Mouse (Mus musculus) frontal cortex, postnatal 10 days (tissue): ENCODE data around the gene Gm42957.
"Not testable (repeated sequence)": the region's sequence is repeated elsewhere in the genome, so short reads cannot be mapped to it uniquely, and the experiment has no call there.

Source experiments
- DNase-seq, 2 experiments: peaks; one replicate each; pipeline ENCODE4 v3.0.0; 2022; ENCODE audit warnings: low spot score in 2 of 2, mixed read lengths in 1 of 2

The Gm42957 gene

DNA sequence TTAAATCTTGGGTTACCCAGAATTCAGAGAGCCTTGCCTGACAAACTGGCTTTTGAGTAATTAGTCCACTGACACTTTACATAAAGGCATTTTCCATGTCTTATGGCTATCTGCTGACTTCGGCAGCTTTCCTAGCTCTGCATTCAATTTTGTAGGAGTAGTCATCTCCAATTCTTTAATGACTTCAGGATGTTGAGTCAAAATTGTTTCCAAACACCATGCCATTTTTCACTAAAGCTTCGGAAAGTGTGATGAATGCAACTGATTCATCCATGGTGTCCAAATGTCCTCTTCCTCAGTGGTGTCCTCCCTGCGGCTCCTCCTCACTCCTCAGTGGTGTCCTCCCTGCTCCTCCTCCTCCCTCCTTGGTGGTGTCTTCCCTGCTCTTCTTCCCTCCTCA lies 17.3 kb upstream of the Gm42957 start:
- DNase-seq, result no peak

DNA sequence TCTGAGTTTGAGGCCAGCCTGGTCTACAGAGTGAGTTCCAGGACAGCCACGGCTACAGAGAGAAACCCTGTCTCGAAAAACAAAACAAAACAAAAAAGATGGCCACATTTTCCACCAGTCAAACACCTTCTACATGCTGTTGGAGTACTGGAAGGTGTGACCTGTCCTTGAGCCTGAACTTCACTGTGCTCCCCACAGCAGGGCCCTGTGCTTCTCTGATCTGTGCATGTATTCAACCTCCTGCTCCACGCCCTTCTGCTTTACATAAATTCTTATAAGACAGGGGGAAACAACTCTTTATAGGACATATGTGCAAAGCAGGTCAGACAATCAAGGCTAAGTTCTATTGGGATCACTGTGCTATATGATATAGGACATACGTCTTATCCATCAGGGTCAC lies 12.1 kb upstream of the Gm42957 start:
- DNase-seq, result no peak

DNA sequence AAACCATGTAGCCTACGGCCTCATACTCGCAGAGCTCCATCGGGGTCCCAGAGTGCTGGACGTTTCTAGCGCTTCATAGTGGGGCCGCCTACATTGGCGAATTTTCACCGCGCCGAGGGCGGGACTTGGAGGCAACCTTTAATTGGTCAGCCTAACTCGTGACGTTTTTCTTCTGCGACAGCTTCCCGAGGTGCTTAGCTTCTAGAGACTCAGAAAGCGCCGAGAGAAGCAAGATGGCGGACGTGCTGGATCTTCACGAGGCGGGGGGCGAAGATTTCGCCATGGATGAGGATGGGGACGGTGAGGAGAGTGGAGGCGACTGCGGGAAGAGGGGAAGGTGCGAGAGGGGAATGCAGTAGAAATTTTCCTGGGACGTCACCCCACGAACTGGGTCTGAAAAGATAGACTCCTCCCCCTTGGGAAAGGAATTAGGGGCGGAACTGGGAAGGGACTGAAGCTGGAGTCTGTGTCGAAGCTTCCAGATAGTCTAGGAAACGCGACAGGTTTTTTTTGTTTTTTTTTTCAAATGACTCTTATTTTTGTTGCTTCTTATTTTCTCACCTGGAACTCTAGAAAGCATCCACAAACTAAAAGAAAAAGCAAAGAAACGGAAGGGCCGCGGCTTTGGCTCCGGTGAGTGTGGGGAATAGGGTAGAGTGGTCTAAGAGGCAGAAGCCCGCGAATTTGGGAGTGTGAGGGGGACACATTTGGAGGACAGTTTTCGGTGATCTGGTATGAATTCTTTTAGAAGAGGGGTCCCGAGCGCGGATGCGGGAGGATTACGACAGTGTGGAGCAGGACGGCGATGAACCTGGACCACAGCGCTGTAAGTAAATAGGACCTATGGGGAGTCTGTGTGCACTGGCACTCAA lies 5.3 kb upstream of the Gm42957 start, which contains the start of gene Rbm8a:
Gene Rbm8a, plus strand, starts transcription at position 205 of the 872 bp plus-strand sequence.
- peak; percentile 93 to 96 for DNase-seq

DNA sequence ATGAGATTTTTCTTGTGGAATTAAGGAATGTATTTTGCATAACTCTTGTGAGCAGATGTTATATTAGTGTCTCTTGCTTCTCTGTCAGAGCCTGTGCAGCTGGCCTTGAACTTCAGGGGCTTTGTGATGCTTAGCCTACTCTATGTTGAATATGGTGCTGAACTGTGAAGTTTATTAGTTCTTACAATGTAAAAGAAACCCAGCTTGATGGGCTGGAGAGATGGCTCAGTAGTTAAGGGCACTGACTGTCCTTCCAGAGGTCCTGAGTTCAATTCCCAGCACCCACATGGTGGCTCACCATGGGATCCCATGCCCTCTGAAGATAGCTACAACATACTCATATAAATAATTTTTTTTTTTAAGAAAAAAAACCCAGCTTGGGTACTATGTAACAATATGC lies 3.2 kb upstream of the Gm42957 start:
- no peak for DNase-seq

DNA sequence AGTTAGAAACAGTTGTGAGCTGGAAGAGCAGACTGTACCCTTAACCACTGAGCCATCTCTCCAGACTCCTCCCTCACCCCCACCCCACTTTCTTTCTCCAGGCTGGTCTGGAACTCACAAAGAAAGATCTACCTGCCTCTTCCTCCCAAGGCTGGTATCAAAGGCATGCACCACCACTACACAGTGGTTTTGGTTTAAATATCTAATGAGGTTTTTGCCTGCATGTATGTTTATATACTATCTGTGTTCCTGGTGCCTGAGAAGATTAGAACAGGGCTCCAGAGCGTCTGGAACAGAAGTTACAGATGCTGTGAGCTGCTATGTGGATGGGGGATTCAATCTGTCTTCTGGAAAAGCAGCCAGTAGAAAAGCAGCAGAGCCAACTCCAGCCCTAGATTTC lies 1.3 kb upstream of the Gm42957 start:
- DNase-seq, result no peak

DNA sequence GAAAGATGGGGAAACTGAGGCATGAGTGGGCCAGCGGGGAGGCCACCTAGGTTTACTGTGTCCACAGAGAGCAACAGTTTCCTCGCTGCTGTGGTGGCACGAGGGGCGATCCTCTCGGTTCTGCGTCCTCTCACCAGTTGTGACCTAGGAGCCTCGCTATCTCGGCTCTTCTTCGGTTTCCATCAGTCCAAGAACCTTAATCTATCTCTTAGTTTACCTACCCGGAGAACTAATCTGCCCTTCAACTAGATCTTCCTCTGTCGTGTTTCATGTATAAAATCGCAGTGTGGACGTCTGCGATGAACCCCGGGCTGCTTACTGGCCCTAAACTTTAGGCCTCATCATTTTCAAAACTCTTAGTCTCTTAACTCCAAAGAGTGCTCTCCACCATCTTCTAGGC lies 632 bp downstream of the Gm42957 start:
- no peak for DNase-seq

DNA sequence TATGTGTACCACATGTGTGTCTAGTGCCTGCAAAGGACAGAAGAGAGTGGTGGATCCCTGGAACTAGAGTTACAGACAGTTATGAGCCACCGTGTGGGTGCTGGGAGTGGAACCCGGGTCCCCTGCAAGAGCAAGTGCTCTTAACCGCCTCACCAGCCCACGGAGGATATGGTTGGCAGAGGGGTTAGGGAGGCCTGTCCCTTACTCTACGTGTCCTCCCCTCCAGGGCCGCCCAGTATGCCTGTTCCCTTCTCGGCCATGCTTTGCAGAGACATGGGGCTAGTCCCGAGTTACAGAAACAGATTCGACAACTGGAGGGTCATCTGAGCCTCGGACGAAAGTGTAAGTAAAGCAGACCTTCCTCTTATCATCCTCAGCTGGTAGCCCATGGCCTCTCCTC lies 1.2 kb downstream of the Gm42957 start:
- DNase-seq, result peak in 1 of 2 experiments; percentile 20

DNA sequence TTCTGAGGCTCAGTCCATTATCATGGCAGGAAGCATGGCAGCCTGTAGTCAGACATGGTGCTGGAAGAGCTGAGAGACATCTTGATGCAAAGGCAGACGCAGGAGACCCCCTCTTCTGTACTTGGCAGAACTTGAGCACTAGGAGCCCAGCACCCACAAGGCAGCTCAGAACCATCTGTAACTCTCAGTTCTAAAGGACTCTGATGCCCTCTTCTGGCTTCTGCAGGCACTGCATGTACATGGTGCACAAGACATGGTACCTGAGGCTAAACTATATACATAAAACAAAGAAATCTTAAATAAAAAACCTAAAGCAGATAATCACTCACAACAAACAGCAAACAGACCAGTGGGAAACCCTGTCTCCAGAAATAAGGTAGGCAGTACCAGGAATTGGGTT lies 3.9 kb downstream of the Gm42957 start:
- peak in 1 of 2 experiments; percentile 28 for DNase-seq

DNA sequence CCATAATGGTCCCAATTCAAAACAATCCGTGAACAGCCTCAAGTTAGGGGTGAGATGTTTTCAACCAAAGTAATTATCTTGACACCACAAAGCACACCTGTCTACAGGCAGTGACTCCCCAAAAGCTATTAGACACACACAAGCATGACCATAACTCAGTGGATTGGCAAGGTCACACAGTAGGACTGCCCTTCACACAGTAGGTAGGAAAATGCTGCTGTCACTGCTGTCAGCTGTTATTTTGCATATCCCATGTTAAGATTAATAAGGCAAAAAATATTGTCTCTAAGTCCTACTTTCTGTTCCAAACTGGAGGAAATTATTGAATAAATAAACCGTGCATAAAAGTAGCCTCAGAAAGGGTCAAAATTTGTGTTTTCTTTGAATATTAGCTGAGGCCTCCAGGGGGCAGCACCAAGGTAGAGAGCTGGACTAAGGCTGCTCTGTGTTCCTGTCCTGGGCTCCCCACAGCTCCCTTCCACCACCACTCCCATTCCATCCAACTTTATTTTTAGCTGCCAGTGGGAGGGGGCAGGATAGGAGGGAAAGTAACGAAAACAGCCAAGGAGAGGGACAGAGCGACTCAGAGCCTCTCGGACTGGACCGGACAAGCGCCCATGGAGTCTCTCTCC lies 9.9 kb downstream of the Gm42957 start, which contains the start of gene Itga10:
Gene Itga10, plus strand, starts transcription at position 567 of the 632 bp plus-strand sequence.
- DNase-seq, result no peak

DNA sequence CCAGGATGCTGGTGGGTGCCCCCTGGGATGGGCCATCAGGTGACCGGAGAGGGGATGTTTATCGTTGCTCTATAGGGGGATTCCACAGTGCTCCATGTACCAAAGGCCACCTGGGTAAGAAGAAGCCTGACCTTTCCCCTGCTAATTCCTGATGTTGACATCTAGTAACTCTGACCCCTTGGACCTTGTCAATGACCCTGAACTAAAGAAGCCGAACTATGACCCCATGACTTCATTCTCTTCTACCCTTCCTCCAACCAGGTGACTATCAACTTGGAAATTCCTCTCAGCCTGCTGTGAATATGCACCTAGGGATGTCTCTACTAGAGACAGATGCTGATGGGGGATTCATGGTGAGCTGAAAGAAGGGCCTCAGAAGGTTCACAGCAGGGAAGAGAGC lies 12.1 kb downstream of the Gm42957 start:
- DNase-seq, result no peak

DNA sequence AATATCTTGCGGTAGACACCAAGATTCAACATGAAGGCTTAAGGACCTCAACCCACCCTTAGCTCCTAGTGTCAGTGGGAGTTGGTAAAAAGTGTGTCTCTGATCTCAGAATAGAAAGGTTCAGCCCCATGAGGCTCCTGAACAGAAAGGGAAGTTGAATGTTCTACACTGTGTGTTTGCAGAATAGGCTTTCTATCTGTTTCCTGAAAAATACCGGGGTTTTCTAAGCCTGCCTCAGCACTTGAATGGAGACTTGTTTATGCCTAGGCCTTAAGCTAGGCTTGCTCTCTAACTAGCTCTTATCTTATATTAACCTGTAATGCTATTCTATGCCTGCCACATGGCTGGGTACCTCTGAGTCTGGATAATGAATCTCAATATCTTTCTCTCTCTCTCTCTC lies 25.6 kb downstream of the Gm42957 start:
- DNase-seq, result no peak

DNA sequence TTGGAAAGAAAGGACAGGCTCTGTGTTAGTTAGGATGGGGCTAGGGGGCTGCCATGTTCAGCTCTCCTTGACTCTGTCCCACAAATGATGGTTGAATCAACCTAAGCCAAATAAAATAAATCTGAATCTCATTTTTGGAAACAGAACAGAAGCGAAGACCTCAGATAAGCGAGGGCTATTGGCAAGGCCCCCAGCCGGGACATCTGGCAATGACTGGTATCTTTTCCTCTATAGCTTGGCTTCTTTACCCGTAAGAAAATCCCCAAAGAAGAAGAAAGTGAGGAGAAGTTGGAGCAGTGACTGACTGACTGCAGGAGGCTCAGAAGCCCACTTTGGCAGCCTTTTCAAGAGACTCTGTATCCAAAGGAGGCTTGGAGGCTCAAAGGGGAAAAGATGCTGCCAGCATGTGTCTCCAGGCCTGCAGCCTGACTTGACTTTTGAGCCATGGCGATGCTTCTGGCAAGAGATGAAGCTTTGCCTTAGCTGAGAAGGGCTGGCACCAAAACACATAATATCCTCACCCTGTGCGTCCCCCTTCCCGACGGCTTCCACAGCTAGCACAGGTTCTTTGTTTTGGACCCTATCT lies 27.6 kb downstream of the Gm42957 start:
- no peak for DNase-seq

DNA sequence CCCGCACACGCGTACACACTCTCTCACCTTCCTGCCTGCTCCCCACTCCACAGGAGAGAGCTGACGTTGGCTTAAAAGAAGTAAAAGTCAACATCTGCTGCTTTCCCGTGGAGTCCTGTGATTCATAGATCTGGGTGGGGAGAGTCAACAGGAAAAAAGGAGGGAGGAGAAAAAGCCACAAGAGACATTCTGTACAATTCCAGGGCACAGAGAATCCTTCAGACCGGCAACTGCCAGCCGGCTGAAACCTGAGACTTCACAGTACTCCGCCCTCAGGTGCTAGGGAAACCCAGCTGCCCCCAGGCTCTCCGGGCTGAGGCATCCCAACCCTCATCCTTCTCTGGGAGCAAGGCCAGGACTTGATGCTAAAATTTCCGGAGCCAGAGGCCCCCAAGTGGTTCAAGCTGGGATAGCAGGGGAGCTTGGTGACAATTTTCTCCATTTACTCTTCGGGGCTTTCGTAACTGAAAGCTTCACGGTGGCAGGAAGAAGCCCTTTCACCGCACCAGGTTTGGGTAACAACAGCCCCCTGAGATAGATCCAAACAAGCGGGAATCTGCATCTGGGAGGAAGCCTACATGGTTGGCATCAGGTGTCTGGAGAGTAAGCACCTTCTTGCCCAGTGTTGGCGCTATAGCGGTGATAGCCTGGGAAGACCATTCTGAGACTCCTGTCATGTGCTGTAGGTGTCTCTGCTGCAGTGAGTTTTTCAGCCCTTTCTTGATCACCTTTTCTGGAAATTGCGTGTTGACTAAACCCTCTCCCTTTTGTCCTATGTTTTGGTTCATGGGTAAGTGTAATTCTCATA lies 28.4 kb downstream of the Gm42957 start:
- peak; percentile 64 to 81 for DNase-seq

DNA sequence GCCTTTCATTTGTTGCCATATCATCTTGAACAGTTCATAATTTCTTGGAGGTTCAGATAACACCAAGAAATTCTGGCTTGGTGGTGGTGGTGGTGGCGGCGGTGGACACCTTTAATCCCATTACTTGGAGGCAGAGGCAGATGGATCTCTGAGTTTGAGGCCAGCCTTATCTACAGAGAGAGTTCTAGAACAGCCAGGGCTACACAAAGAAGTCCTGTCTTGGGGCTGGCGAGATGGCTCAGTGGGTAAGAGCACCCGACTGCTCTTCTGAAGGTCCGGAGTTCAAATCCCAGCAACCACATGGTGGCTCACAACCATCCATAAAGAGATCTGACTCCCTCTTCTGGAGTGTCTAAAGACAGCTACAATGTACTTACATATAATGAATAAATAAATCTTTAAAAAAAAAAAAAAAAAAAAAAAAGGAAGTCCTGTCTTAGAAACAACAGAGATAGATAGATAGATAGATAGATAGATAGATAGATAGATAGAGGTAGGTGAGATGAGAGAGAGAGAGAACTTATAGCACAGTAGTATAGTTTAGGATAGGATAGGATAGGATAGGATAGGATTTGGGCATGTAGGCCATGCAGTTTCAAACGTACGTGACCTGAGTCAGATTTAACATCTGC lies 30.6 kb downstream of the Gm42957 start:
- not testable (repeated sequence) for DNase-seq

DNA sequence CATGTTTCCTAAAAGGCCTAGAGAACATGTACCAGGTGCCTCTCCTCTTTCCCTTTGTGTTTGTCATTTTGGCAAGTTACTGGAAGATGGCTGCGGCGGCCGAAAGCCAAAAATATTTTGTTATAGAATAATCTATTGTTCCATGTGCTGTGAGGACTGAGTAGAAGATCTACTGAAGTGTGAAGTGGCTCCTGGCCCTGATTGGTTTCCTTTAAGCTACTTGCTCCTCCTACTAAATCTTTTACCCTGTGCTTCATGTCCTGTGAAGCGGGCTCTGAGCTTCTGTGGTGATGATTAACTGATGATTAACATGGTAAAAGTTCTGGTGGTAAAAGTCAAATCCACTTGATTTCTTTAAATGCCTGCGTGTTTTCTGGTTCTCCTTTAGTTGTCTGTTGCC lies 31.6 kb downstream of the Gm42957 start:
- DNase-seq, result no peak

DNA sequence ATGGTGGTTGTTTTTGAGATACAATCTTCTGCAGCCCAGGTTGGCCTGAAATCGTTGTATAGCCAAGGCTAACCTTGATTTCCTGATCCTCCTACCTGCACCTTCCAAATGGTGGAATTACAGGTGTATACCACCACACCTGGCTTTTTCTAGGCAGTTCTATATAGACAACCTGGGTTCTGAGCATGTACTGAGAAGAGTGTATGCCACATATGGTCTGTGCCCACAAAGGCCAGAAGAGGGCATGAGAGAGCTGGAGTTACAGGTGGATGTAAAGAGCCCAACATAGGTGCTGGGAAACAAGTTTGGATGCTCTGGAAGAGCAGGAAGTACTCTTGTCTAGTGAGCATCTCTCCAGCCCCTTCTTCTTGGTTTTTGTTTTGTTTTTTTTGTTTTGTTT lies 32.0 kb downstream of the Gm42957 start:
- no peak for DNase-seq

DNA sequence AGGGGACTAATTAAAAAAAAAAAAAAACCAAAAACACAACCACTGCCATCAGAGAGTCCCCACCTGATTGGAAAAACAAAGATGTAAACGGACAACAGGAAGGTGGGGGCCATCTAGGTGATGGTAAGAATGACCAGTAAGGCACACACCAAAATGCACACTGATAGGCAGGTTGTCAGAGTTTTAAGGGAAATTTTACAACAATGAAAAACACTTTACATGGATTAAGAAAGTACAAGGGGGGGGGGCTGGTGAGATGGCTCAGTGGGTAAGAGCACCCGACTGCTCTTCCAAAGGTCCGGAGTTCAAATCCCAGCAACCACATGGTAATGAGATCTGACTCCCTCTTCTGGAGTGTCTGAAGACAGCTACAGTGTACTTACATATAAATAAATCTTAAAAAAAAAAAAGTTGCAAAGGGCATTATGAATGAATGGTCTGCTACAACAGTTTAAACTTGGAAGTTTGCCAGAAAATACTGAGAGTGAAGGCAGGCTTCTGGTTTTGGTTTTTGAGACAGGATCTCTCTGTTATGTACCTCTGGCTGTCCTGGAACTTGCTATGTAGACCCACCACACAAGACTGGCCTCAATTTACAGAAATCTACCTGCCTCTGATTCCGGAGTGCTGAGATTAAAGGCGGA lies 33.3 kb downstream of the Gm42957 start:
- no peak for DNase-seq

DNA sequence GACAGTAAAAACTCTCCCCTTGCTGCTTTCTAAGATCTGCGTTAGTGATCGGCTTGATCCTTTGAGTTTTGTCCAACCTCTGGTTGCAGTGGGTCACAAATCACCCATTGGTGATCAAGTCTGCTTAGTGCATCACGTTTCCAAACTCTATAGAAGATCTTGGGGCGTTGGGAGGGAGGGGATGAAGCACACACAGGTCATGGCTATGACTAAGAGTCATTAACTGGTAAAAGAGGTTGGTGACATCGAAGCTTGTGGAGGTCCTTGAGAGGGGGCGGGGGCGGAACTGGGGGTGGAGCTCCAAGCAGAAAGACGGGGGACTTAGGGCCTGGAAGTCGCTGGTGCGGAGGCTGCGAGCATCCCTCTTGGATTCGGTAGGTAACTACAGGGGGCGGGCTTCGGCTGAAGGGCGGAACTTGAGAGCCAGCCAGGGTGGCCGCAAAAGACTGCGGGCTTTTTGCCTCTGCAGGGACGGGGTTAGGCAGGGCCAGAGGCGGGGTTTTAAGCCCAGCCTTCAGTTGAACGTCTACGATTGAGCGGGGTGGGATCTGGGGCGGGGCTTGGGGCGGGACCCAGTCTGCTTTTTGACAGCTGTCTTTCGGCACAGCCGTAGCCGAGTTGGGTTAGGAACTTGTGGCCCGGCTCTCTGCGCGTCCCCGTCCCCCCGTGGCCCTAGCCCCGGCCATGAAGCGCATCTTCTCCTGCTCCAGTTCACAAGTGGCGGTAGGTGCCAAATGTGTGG lies 34.6 kb downstream of the Gm42957 start, which contains the start of gene Ankrd35:
Gene Ankrd35, plus strand, starts transcription at position 405 of the 742 bp plus-strand sequence.
- peak; percentile 44 to 57 for DNase-seq

DNA sequence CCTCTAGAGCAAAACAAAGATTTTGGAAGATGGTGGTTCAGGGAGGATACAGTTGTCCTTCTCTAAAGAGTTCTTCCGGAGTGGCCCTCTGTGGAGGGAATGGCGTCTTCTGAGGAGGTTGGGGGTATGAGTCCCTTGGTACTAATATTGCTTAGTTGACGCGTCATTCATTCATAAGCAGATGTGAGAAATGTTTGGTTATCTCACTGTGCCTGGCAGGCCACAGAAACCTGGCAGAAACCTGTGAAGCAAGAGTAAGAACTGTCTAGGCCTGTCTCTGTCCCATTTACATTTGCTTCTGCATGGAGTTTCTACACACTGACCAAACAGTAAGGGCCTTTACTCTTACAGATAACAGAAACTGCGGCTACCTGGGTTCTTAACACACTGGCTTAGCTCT lies 36.2 kb downstream of the Gm42957 start:
- no peak for DNase-seq

DNA sequence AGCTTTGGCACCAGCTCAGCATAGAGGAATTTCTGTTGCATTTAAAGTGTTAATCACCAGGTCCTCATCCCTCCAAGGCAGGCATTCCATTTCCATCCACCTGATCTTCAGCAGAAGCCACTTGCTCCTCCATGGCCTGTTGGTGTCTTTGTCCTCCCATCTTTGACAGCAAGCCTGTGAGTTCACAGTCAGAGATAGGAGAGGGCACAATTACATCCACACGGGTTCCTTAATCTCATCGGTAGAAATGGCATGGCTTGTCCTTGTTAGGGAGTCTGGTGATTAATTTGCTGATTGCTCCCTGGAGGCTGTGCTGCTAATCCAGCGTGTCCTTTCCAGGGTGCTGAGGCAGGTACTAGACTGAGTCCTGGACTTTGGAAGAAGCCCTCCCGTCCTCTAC lies 38.2 kb downstream of the Gm42957 start:
- no peak for DNase-seq
